Mouse (Mus musculus): ENCODE measurements around the gene Ly6g6c. TPM values are rescaled to one million over a fixed set of nuclear protein-coding genes. Genes with fewer than 3 reads are reported as not detected.

Ly6g6c gene
- polyA plus RNA-seq, 1 experiment from 2014 or later: 0.17 TPM

DNA sequence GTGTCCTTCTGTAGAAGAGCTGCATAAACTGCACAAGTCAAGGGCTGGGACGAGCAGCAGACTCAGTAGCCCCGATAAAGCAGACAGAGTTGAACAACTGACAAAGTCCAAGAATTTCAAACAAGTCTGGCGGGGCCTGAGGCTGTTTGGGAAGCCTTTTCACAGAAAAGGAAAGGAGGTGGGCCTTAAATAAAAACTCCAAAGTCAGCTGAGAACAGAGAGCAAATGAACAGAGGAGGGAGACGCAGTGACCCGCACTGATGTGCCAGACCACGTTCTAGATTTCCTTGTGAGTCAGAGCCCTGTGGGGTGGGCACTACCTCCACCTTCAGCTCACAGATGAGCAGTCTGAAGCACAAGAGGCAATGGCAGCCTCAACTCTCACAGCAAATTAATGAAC is 30.3 kb upstream of the Ly6g6c start:
- Histone ChIP-seq H3K4me1 (peaks cover 12% of the 10 kb centered on the region), H3K27ac (replicated peaks) (no peak overlapping the region), H3K9me3 (replicated peaks) (no peaks in the 10 kb centered on the region), H3K36me3 (no peaks in the 10 kb centered on the region), H3K4me3 (no peak overlapping the region), H3K27me3 (ENCODE audit: low read depth, poor library complexity, severe bottlenecking) (no peaks in the 10 kb centered on the region)
- no peak for DNase-seq (ENCODE audit: low spot score)
- 86% methylated on average over 6 of the region's 6 CpGs for WGBS

DNA sequence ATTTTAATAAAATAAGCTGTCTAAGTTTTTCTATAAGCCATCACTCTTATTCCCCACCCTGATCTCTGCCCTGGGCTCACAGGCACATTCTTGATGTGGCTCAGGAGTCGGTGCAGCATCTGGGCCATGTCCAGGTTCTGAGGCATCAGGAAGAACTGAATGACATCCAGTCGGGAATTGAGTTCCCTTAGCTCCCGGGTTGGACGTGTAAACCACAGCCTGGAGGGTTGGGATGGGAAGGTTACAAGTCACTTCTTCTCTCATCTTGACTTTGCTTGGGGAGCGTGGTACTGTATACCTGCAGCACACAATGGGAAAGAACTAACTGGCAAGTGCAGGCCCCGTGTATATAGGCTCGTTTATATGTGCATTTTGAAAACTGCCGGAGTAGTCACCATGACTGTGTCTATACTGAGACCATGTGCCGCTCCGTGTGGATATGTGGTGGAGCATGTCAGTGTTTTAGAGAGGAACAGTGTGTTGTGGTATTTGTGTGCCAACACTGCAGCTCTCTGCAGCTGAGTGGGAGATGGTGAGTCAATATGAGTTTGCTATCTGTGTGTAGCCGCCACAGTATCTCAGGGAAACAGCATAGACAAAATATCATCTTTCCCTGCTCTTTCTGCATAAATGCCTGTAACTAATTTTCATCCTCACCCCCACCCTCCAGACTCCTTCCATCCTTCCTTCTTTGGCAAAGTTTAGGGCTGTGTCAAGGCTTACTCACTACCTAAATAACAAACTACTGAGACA is 25.9 kb upstream of the Ly6g6c start:
- Histone ChIP-seq H3K9me3 (replicated peaks) (no peaks in the 10 kb centered on the region), H3K4me1 (peaks cover 7% of the 10 kb centered on the region; the same call in 1 of the 2 replicates), H3K27ac (replicated peaks) (no peak overlapping the region), H3K36me3 (no peaks in the 10 kb centered on the region), H3K4me3 (no peak overlapping the region), H3K27me3 (ENCODE audit: low read depth, poor library complexity, severe bottlenecking) (no peaks in the 10 kb centered on the region)
- WGBS: 91% methylated on average over 11 of the region's 11 CpGs
- DNase-seq (ENCODE audit: low spot score): no peak

DNA sequence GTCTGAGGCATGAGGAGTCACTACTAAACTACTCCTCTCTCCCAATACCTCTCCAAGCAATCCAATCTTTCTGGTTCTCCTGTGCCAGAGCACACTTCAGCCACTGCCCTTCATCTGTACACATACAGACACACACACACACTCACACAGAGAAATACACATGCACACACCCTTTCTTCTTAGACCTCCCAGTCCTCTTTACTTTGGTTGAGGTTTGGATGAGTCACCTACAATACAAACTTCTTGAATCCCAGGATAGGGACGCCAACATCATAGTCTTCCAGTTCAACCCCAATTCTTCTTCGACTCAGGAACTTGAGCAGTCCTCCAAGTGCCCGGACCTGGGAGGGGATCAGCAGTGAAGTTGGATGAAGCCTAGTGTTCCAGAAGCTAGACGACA is 21.4 kb upstream of the Ly6g6c start:
- H3K27ac ChIP-seq (replicated peaks): no peak overlapping the region
- DNase-seq (ENCODE audit: low spot score): no peak
- no peaks in the 10 kb centered on the region for H3K9me3 ChIP-seq (replicated peaks)
- H3K36me3 ChIP-seq: no peaks in the 10 kb centered on the region
- no peak overlapping the region for H3K4me3 ChIP-seq
- 91% methylated on average over 4 of the region's 4 CpGs for WGBS
- peaks cover 52% of the 10 kb centered on the region for H3K4me1 ChIP-seq
- 0 out of 2 replicates have a peak, but pooled peaks cover 4% of the 10 kb centered on the region for H3K27me3 ChIP-seq (ENCODE audit: low read depth, poor library complexity, severe bottlenecking)

DNA sequence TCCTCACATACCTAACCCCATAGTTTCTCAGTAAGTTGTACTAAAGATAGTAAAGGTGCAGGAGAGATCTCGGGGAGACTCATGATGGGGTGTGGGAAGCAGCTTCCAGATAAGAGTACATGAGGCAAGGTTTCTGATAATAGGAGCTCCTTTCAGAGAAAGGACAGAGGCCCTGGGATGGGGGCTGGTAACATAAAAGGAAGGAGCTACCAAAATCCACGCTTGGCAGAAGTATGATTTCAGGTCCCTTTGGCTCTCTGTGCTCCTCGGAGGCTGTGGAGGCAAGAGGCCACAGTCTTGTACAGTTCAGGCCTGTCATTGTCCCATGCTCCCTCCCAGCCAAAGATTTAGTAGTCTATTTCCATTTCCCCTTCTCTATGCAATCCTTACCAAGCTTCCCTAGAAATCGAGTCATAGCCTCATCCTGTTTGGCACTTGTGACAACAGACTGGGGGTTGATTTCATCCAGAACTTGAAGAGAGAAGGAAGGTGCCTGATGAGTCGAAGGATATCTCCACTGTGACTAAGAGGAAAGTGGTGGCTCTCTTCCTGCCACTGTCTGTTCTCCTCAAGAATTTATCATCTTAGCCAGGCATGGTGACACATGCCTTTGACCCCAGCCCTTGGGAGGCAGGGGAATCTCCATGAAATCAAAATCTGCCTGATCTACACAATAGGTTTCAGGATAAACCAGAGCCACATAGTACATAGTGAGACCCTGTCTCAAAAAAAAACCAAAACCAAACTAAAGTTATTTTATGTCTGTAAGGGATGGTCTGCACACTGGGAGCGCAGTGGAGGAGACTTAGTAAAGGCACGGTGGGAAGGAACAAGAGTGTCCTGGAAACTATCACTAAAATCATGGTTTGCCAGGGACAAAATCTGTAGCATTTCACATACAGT is 20.0 kb upstream of the Ly6g6c start:
- H3K27me3 ChIP-seq (ENCODE audit: low read depth, poor library complexity, severe bottlenecking): 0 out of 2 replicates have a peak, but pooled peaks cover 4% of the 10 kb centered on the region
- 90% methylated on average over 7 of the region's 7 CpGs for WGBS
- peak overlapping the region; percentile 97 for H3K27ac ChIP-seq (replicated peaks)
- DNase-seq (ENCODE audit: low spot score): no peak
- H3K9me3 ChIP-seq (replicated peaks): no peaks in the 10 kb centered on the region
- H3K4me1 ChIP-seq: peaks cover 66% of the 10 kb centered on the region
- no peaks in the 10 kb centered on the region for H3K36me3 ChIP-seq
- peak overlapping the region; percentile 72 for H3K4me3 ChIP-seq

DNA sequence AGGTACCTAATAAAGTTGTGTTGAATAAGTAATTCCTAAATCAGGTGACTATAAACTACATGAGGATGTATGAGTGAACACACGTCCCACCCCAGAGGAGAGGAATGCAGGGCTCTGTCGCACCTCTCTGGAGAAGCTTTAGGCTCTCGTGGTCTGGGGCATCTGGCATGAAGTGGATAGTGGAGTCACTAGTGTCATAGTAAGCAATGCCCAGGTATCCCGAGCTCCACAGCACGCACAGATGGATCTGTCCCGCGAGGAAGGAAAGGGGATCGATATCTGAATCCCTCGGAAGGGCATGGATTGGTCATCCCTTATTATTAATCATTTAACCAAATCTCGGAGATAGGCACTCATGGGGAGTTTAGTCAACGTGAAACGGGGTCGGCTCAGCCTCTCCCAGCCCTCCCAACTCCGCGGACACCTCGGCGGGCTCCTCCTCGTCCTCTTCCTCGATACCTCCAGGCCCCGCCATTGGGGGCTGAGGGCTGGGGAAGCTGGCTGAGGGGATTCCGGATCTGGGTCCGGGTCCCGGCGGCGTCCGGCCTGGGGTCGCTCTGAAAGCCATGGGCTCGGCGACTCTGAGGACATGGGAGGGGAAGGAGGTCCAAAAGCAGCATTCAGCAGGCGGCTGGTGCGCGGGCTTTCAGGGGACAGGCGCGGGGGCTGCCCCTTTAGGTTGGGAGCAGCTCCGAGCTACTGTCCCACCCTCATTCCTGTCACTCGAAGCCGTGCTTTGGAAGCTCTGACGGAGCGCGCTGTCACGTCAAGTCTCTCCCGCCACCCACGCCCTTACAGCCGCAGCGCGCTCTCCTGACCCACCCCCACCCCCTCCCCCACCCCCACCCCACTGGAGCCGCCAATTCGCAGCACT is 19.1 kb upstream of the Ly6g6c start:
- H3K4me3 ChIP-seq: peak overlapping the region; percentile 72
- WGBS: 5% methylated on average over 48 of the region's 48 CpGs
- DNase-seq (ENCODE audit: low spot score): no peak
- 0 out of 2 replicates have a peak, but pooled peaks cover 4% of the 10 kb centered on the region for H3K27me3 ChIP-seq (ENCODE audit: low read depth, poor library complexity, severe bottlenecking)
- H3K27ac ChIP-seq (replicated peaks): peak overlapping the region; percentile 97
- no peaks in the 10 kb centered on the region for H3K9me3 ChIP-seq (replicated peaks)
- no peaks in the 10 kb centered on the region for H3K36me3 ChIP-seq
- peaks cover 75% of the 10 kb centered on the region for H3K4me1 ChIP-seq

DNA sequence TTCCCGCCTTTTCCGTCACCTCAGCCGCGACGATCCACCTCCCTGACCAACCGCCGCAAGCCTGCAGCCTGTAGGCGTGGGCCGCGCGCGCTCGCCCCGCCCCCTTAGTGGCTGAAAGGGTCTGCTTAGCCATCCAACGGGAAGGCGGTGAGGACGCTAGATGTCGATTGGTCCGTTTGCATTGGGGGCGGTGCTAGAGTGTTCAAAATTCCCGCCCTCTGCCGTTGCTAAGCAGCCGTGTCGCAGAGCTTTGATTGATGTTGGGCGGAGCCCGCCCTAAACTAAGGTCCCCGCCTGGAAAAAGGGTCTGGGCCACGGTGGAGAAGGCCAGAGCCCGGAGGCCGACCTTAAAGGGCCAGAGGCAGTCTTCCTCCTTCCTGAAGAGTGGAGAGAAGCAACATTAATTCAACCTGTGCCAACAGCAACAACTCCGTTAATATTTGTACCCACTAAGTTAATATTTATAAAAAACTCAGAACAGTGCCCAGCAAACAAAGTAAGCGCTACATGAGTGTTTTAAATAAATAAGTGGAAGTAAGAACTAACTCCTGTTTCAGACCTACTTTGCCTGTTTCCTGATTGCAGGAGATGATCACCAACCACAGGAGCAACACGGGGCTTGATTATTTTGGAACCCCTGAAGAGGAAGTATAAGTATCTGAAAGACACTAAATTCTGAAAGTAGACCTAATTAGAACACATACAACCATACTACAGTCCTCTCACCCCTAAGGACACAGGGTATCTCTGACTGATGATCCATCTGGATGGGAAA is 18.3 kb upstream of the Ly6g6c start, which contains the start of gene Msh5:
Msh5 (minus strand) TSS at position 65 of the 775 bp plus-strand sequence.
- WGBS: 2% methylated on average over 33 of the region's 33 CpGs
- Histone ChIP-seq H3K9me3 (replicated peaks) (no peaks in the 10 kb centered on the region), H3K36me3 (no peaks in the 10 kb centered on the region), H3K27ac (replicated peaks) (peak within 1 kb of the TSS; percentile 97), H3K4me1 (peaks cover 83% of the 10 kb centered on the region), H3K27me3 (ENCODE audit: low read depth, poor library complexity, severe bottlenecking) (0 out of 2 replicates have a peak, but pooled peaks cover 4% of the 10 kb centered on the region), H3K4me3 (peak within 1 kb of the TSS; percentile 72)
- DNase-seq (ENCODE audit: low spot score): peak; percentile 100

DNA sequence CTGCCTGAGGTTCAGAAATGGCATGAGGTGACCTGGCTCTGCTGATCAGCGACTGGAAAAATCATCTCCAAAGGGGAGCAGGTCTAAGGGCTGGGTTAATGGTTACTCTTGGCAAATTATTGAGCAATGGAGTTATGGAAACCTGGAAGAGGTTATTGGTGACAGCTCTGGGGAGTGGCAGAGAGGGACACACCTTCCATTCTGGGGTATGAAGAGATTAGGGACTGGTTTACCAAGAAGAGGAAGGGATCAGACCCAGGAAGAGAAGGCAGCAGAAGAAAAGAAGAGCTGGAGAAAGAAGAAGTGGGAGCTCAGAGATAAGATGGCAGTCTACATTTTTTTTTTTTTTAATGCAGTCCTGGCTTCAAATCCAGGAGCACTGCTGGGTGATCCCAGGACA is 17.5 kb upstream of the Ly6g6c start:
- 63% methylated on average over 1 of the region's 1 CpGs for WGBS
- 0 out of 2 replicates have a peak overlapping the region, but pooled peaks have one; percentile 21 for H3K4me3 ChIP-seq
- no peak for DNase-seq (ENCODE audit: low spot score)

DNA sequence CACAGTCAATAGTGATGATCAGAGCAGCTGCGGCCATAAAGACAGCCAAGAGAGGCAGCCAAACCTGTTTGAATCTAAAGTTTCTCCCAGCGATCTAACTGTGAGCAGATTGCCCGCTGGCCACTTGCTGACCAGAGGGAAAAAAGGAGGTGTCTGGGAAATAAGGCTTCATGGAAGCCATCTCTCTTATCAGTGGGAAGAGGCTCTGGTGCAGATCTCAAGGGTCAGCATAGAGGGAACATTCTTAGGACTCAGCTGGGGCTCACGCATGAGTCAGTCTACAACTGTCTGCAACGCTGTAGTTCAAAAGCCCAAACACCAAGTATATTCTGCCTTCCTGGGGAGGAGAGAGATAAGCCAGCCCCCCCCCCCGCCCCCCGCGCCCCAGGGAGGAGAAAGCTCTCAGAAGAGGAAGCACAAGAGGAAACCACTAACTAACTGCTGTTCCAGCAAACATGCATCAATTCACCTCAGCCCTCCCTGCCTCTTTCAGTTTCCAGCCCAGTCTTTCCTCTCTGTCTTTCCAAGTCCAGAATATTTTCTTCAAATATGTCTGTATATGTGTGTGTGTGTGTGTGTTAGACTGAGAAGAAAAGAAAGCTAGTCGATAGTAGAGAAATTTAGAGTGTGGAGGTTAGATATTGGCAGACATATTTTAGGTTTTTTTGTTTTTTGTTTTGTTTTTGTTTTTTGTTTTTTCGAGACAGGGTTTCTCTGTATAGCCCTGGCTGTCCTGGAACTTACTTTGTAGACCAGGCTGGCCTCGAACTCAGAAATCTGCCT is 16.8 kb upstream of the Ly6g6c start:
- Histone ChIP-seq H3K4me1 (peaks cover 95% of the 10 kb centered on the region), H3K4me3 (peak overlapping the region; percentile 21; the same call in 1 of the 2 replicates), H3K27ac (replicated peaks) (peak overlapping the region; percentile 97), H3K27me3 (ENCODE audit: low read depth, poor library complexity, severe bottlenecking) (0 out of 2 replicates have a peak, but pooled peaks cover 4% of the 10 kb centered on the region), H3K36me3 (peaks cover 12% of the 10 kb centered on the region), H3K9me3 (replicated peaks) (no peaks in the 10 kb centered on the region)
- DNase-seq (ENCODE audit: low spot score): no peak
- 38% methylated on average over 11 of the region's 11 CpGs for WGBS

More for the DNA sequence above, 17.5 kb upstream of the Ly6g6c start:
- Histone ChIP-seq H3K27me3 (ENCODE audit: low read depth, poor library complexity, severe bottlenecking) (0 out of 2 replicates have a peak, but pooled peaks cover 4% of the 10 kb centered on the region), H3K9me3 (replicated peaks) (no peaks in the 10 kb centered on the region), H3K36me3 (peaks cover 5% of the 10 kb centered on the region), H3K27ac (replicated peaks) (peak overlapping the region; percentile 97), H3K4me1 (peaks cover 91% of the 10 kb centered on the region)

DNA sequence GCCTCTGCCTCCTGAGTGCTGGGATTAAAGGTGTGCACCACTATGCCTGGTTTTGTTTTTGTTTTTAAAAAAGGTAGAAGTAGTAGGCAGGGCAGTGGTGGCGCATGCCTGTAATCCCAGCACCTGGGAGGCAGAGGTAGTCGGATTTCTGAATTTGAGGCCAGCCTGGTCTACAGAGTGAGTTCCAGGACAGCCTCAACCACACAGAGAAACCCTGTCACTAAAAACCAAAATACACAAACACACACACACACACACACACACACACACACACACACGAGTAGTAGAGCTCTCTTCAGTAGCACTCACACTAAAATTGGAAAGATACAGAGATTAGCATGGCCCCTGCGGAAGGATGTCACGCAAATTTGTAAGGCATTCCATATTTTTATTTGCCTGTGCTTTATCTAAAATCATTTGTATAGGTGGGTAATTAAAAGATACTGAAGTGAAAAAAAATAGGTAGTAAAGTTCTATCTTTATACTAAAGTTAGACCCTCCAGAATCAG is 16.2 kb upstream of the Ly6g6c start:
- peaks cover 18% of the 10 kb centered on the region for H3K36me3 ChIP-seq
- peak overlapping the region; percentile 97 for H3K27ac ChIP-seq (replicated peaks)
- H3K4me1 ChIP-seq: peaks cover 91% of the 10 kb centered on the region
- H3K4me3 ChIP-seq: peak overlapping the region; percentile 70
- DNase-seq (ENCODE audit: low spot score): no peak
- no peaks in the 10 kb centered on the region; the same call in 1 of the 2 replicates for H3K9me3 ChIP-seq (replicated peaks)
- H3K27me3 ChIP-seq (ENCODE audit: low read depth, poor library complexity, severe bottlenecking): 0 out of 2 replicates have a peak, but pooled peaks cover 4% of the 10 kb centered on the region
- WGBS: 63% methylated on average over 5 of the region's 5 CpGs

DNA sequence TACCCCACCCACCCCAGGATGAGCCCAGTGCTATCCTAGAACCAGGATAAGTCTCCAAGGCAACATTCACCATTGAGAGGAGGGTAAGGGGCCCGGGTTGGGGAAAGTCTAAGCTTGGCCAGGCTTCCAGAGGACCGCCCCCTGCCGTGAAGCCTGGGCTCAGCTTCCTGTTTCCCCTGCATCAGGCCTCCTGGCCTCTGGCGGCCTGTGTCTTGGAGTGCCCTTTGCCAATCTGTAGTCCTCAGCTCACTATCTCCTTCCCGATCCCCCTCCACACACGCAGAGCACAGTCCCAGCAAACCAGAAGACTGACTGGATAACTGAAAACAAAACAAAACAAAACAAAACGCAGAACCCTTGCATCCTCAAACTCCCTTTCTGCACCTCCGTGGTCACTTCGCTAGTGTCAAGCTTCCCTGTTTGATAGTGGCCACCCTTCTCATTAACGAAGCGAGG is 15.6 kb upstream of the Ly6g6c start, which contains the start of gene Clic1:
Clic1 (plus strand) TSS at position 406 of the 456 bp plus-strand sequence.
- H3K4me3 ChIP-seq: peak within 1 kb of the TSS; percentile 70
- 2% methylated on average over 11 of the region's 11 CpGs for WGBS
- peak; percentile 87 for DNase-seq (ENCODE audit: low spot score)
- 0 out of 2 replicates have a peak, but pooled peaks cover 4% of the 10 kb centered on the region for H3K27me3 ChIP-seq (ENCODE audit: low read depth, poor library complexity, severe bottlenecking)
- H3K9me3 ChIP-seq (replicated peaks): no peaks in the 10 kb centered on the region; the same call in 1 of the 2 replicates
- peaks cover 24% of the 10 kb centered on the region for H3K36me3 ChIP-seq
- peaks cover 85% of the 10 kb centered on the region for H3K4me1 ChIP-seq
- peak within 1 kb of the TSS; percentile 97 for H3K27ac ChIP-seq (replicated peaks)

Measured in midbrain, embryonic 10.5 days (tissue).